ENCODE assay signal across 11 mouse cellular contexts in the genomic region with DNA sequence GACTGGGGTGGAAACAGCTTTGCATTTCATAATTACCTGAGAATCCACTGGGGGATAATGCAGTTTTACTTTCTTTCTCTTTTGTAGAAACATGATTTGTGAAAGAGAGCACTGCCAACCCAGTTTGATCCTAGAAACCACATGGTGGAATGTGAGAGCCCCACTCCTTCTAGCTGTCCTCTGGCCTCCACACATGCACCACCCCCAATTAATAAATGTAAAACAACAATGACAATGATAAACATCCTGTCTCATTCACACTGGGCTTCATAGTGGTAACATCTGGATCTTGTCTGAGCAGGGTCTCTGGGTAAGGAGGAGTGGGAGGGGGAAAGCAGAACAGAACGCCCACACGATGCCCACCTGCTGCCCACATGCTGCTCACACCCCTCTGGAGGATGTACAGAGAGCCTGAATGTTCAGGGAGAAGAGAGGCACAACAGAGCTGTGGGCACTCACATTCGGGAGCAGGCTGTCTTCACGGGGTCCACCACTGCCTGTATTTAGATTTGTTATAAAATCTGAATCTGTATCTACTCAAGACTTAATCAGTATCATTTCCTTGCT. TPM values are rescaled to one million over a fixed set of nuclear protein-coding genes. Genes with fewer than 3 reads are reported as not detected.
"Had no signal": no experiment of that assay in that cellular context is flagged by ENCODE, and none has a peak within 500 bp of the region (broad histone marks: within the 10 kb centered on the region; RNA-seq: fewer than 3 reads in every experiment).

No protein-coding gene starts in this region.

- H3K9me3 ChIP-seq: limb, embryonic 15.5 days; liver, embryonic 12.5 days; lung, embryonic 15.5 days; neural tube, embryonic 12.5 days had no signal

- H3K27me3 ChIP-seq: limb, embryonic 15.5 days; liver, embryonic 12.5 days; lung, embryonic 15.5 days; neural tube, embryonic 12.5 days had no signal

- DNase-seq: kidney, adult 18-20 months; kidney, postnatal 25 days; midbrain, embryonic 14.5 days; thymus, postnatal 4 days had no signal

- H3K36me3 ChIP-seq: liver, embryonic 12.5 days had no signal

- H3K4me2 ChIP-seq: limb, embryonic 15.5 days; liver, embryonic 12.5 days; lung, embryonic 15.5 days; neural tube, embryonic 12.5 days had no signal

- H3K4me1 ChIP-seq: liver, embryonic 12.5 days; lung, embryonic 15.5 days; neural tube, embryonic 12.5 days had no signal

- H3K9ac ChIP-seq: limb, embryonic 15.5 days; liver, embryonic 12.5 days; lung, embryonic 15.5 days; neural tube, embryonic 12.5 days had no signal

- H3K4me3 ChIP-seq: limb, embryonic 15.5 days; liver, embryonic 12.5 days; lung, embryonic 15.5 days; neural tube, embryonic 12.5 days had no signal

- H3K27ac ChIP-seq: limb, embryonic 15.5 days; liver, embryonic 12.5 days; lung, embryonic 15.5 days; neural tube, embryonic 12.5 days; stomach, postnatal 0 days had no signal

- ATAC-seq: liver, embryonic 12.5 days had no signal

RNA-seq across cellular contexts. Expression of a gene that starts 38.4 kb away (rescaled TPM):
- total RNA-seq: monocyte, adult 5-6 weeks; neutrophil, adult 5-6 weeks had no signal
